Comparison of ENCODE assay signal across 8 mouse cellular contexts in genomic region chr16:38562131-38562967, GRCm38 (mm10). TPM values are rescaled to one million over a fixed set of nuclear protein-coding genes. Genes with fewer than 3 reads are reported as not detected.
DNase-seq lines count a peak whose midpoint lies in the region; ATAC-seq and TF ChIP-seq lines count a peak whose summit lies in the region.

No protein-coding gene starts in this region.

- 5% methylated on average over 37 of the region's 37 CpGs for WGBS in bone marrow, adult 2 months
- 7% methylated on average over 37 of the region's 37 CpGs for WGBS in embryonic facial prominence, embryonic 15.5 days
- 7% methylated on average over 37 of the region's 37 CpGs for WGBS in heart, embryonic 10.5 days
- WGBS in kidney, embryonic 15.5 days, result 7% methylated on average over 37 of the region's 37 CpGs

- DNase-seq in 416B (ENCODE audit: low read depth) (peak; percentile 94), liver (peak; percentile 94)
- peak; percentile 95 for DNase-seq in heart, embryonic 10.5 days (ENCODE audit: low spot score)
- DNase-seq in spleen, postnatal 4 days (ENCODE audit: low spot score in 2 of 2), result peak; percentile 92 to 96

- peaks cover 20% of the 10 kb centered on the region for H3K36me3 ChIP-seq in embryonic facial prominence, embryonic 15.5 days
- H3K36me3 ChIP-seq in heart, embryonic 10.5 days, result peaks cover 27% of the 10 kb centered on the region
- peaks cover 28% of the 10 kb centered on the region for H3K36me3 ChIP-seq in kidney, embryonic 15.5 days

- H3K4me3 ChIP-seq in bone marrow, adult 2 months (replicated peaks; ENCODE audit: control insufficient read depth, low read depth, low read length), result peak overlapping the region; percentile 90
- peak overlapping the region; percentile 93 for H3K4me3 ChIP-seq in embryonic facial prominence, embryonic 15.5 days (replicated peaks)
- H3K4me3 ChIP-seq in heart, embryonic 10.5 days, result peak overlapping the region; percentile 85
- H3K4me3 ChIP-seq in kidney, embryonic 15.5 days (replicated peaks), result peak overlapping the region; percentile 83

- no peak for TF ChIP-seq CTCF in bone marrow, adult 2 months (IDR thresholded peaks at IDR 0.05; ENCODE audit: control insufficient read depth, insufficient read depth, low read length)

- H3K9me3 ChIP-seq in embryonic facial prominence, embryonic 15.5 days (replicated peaks), result no peaks in the 10 kb centered on the region
- no peaks in the 10 kb centered on the region for H3K9me3 ChIP-seq in heart, embryonic 10.5 days
- H3K9me3 ChIP-seq in kidney, embryonic 15.5 days (replicated peaks), result no peaks in the 10 kb centered on the region

- H3K4me1 ChIP-seq in bone marrow, adult 2 months (ENCODE audit: control insufficient read depth, insufficient read depth, low read length), result no peaks in the 10 kb centered on the region; the same call in 1 of the 2 replicates
- 0 out of 2 replicates have a peak, but pooled peaks cover 10% of the 10 kb centered on the region for H3K4me1 ChIP-seq in embryonic facial prominence, embryonic 15.5 days
- H3K4me1 ChIP-seq in heart, embryonic 10.5 days, result peaks cover 6% of the 10 kb centered on the region; the same call in 1 of the 2 replicates
- H3K4me1 ChIP-seq in kidney, embryonic 15.5 days, result peaks cover 19% of the 10 kb centered on the region

- H3K27me3 ChIP-seq in embryonic facial prominence, embryonic 15.5 days, result peaks cover 19% of the 10 kb centered on the region
- H3K27me3 ChIP-seq in heart, embryonic 10.5 days (ENCODE audit: insufficient read depth, poor library complexity, severe bottlenecking), result peaks cover 12% of the 10 kb centered on the region; the same call in 1 of the 2 replicates
- H3K27me3 ChIP-seq in kidney, embryonic 15.5 days, result peaks cover 21% of the 10 kb centered on the region

- peak; percentile 92 for ATAC-seq in embryonic facial prominence, embryonic 15.5 days (ENCODE audit: insufficient number of reproducible peaks, low FRiP score, low TSS enrichment, low read depth)
- ATAC-seq in kidney, embryonic 15.5 days (replicated peaks; ENCODE audit: low FRiP score), result peak; percentile 98
- peak; percentile 97 for ATAC-seq in monocyte, adult 5-6 weeks (replicated peaks; ENCODE audit: insufficient number of reproducible peaks, low FRiP score, low TSS enrichment, poor library complexity, severe bottlenecking)

- H3K9ac ChIP-seq in embryonic facial prominence, embryonic 15.5 days, result peak overlapping the region; percentile 88
- peak overlapping the region; percentile 81 for H3K9ac ChIP-seq in kidney, embryonic 15.5 days

- H3K4me2 ChIP-seq in embryonic facial prominence, embryonic 15.5 days (replicated peaks), result peak overlapping the region; percentile 53
- peak overlapping the region; percentile 63 for H3K4me2 ChIP-seq in kidney, embryonic 15.5 days

- peak; percentile 83 for TF ChIP-seq POLR2A in bone marrow, adult 2 months (IDR thresholded peaks at IDR 0.05; ENCODE audit: borderline replicate concordance, control insufficient read depth, low read depth, low read length)

- H3K27ac ChIP-seq in bone marrow, adult 2 months (ENCODE audit: control insufficient read depth, insufficient read depth, low read depth, low read length, poor library complexity), result peak overlapping the region; percentile 41
- H3K27ac ChIP-seq in embryonic facial prominence, embryonic 15.5 days (replicated peaks), result peak overlapping the region; percentile 87
- H3K27ac ChIP-seq in heart, embryonic 10.5 days, result peak overlapping the region; percentile 94
- peak overlapping the region; percentile 88 for H3K27ac ChIP-seq in kidney, embryonic 15.5 days

RNA-seq across cellular contexts. Expression of gene Tmem39a, which starts 3.9 kb away (rescaled TPM):
- polyA plus RNA-seq in bone marrow, adult 2 months (2011; ENCODE audit: insufficient read depth, insufficient read length, low replicate concordance, missing spikeins), result 26.1 and 35.7 TPM in 2 replicates
- polyA plus RNA-seq in embryonic facial prominence, embryonic 15.5 days (2015; fragmentation: Nextera tagmentation; extraction: Ambion mirVana), result 136 and 138 TPM in 2 replicates
- 76.1 and 105 TPM in 2 replicates for polyA plus RNA-seq in heart, embryonic 10.5 days (2016; fragmentation: Nextera tagmentation; extraction: Ambion mirVana)
- polyA plus RNA-seq in kidney, embryonic 15.5 days (2015; fragmentation: Nextera tagmentation; extraction: Ambion mirVana), result 118 and 125 TPM in 2 replicates
- 25.3 to 36.8 TPM (median 31.7 TPM) in 3 replicates for total RNA-seq in monocyte, adult 5-6 weeks (2017)

RNA-seq across cellular contexts. Expression of gene Poglut1, which starts 12.3 kb away (rescaled TPM):
- polyA plus RNA-seq in bone marrow, adult 2 months (2011; ENCODE audit: insufficient read depth, insufficient read length, low replicate concordance, missing spikeins), result 6.1 and 12.0 TPM in 2 replicates
- polyA plus RNA-seq in embryonic facial prominence, embryonic 15.5 days (2015; fragmentation: Nextera tagmentation; extraction: Ambion mirVana), result 54.2 and 57.5 TPM in 2 replicates
- 40.2 and 50.6 TPM in 2 replicates for polyA plus RNA-seq in heart, embryonic 10.5 days (2016; fragmentation: Nextera tagmentation; extraction: Ambion mirVana)
- polyA plus RNA-seq in kidney, embryonic 15.5 days (2015; fragmentation: Nextera tagmentation; extraction: Ambion mirVana), result 58.0 and 60.6 TPM in 2 replicates
- total RNA-seq in monocyte, adult 5-6 weeks (2017), result 11.8 to 14.3 TPM (median 12.6 TPM) in 3 replicates

RNA-seq across cellular contexts. Expression of gene Timmdc1, which starts 39.9 kb away (rescaled TPM):
- polyA plus RNA-seq in bone marrow, adult 2 months (2011; ENCODE audit: insufficient read depth, insufficient read length, low replicate concordance, missing spikeins), result 9.8 and 13.9 TPM in 2 replicates
- 28.9 and 29.9 TPM in 2 replicates for polyA plus RNA-seq in embryonic facial prominence, embryonic 15.5 days (2015; fragmentation: Nextera tagmentation; extraction: Ambion mirVana)
- 25.1 and 39.3 TPM in 2 replicates for polyA plus RNA-seq in heart, embryonic 10.5 days (2016; fragmentation: Nextera tagmentation; extraction: Ambion mirVana)
- 32.1 and 32.3 TPM in 2 replicates for polyA plus RNA-seq in kidney, embryonic 15.5 days (2015; fragmentation: Nextera tagmentation; extraction: Ambion mirVana)
- 11.9 to 26.7 TPM (median 17.7 TPM) in 3 replicates for total RNA-seq in monocyte, adult 5-6 weeks (2017)

Comparison
In these comparisons a context has a peak if more than half of its experiments do, and no peak if none do; other contexts are left out.
1. Peak in every context shown above with its lines: DNase-seq, ATAC-seq, H3K4me3 ChIP-seq and H3K27ac ChIP-seq.
2. H3K27ac ChIP-seq: peak in every context shown above with its lines; median percentile 94 in heart, embryonic 10.5 days; 88 in kidney, embryonic 15.5 days; 87 in embryonic facial prominence, embryonic 15.5 days; 41 in bone marrow, adult 2 months.